Mouse (Mus musculus) megakaryocyte, embryonic 14.5 days (primary cell): ENCODE measurements around the gene Rasgrf1. TPM values are rescaled to one million over a fixed set of nuclear protein-coding genes. Genes with fewer than 3 reads are reported as not detected.

Source experiments
- H3K27me3 ChIP-seq: replicated peaks from 2 replicates; pipeline ENCODE3; 2012; ENCODE audit warnings: inconsistent platforms
- H3K36me3 ChIP-seq: replicated peaks from 2 replicates; pipeline ENCODE3; 2012; ENCODE audit warnings: low read length, inconsistent platforms, mixed read lengths
- H3K4me1 ChIP-seq: 2 replicates; pipeline ENCODE4 v1.6.1; 2012; ENCODE audit warnings: inconsistent platforms
- H3K4me3 ChIP-seq: replicated peaks from 2 replicates; pipeline ENCODE3; 2012; ENCODE audit warnings: moderate library complexity, mild to moderate bottlenecking, inconsistent platforms
- H3K9me3 ChIP-seq: 2 replicates; pipeline ENCODE4 v1.6.1; 2012; ENCODE audit warnings: inconsistent platforms
- FLI1 ChIP-seq: IDR thresholded peaks from 2 replicates; pipeline ENCODE4 v1.6.1; 2012; ENCODE audit warnings: low read length, inconsistent platforms, mixed read lengths
- GATA1 ChIP-seq: IDR thresholded peaks from 3 replicates; pipeline ENCODE4 v1.6.1; 2012; ENCODE audit warnings: mixed read lengths, low read length, inconsistent platforms, borderline replicate concordance
- polyA plus RNA-seq: library from polyadenylated mRNA; stranded (reverse); fragments of >175 nt; gene quantifications from 2 replicates; pipeline ENCODE4 v1.2.3, GENCODE M21; 2012; ENCODE audit warnings: low replicate concordance; ENCODE audit not compliant: insufficient read depth

Rasgrf1 gene
- polyA plus RNA-seq, 1 experiment, result not detected

GRCm38 (mm10) chr9:89878471-89879020 is 31.2 kb upstream of the Rasgrf1 start:
- Histone ChIP-seq H3K9me3 (peaks cover 17% of the 10 kb centered on the region), H3K27me3 (peaks cover 41% of the 10 kb centered on the region), H3K4me1 (peaks cover 8% of the 10 kb centered on the region; the same call in 1 of the 2 replicates), H3K36me3 (no peaks in the 10 kb centered on the region), H3K4me3 (no peak overlapping the region)
- no peak for TF ChIP-seq GATA1
- TF ChIP-seq FLI1, result no peak

GRCm38 (mm10) chr9:89879574-89879973 is 30.1 kb upstream of the Rasgrf1 start:
- Histone ChIP-seq H3K36me3 (no peaks in the 10 kb centered on the region), H3K4me3 (peak overlapping the region; percentile 88), H3K4me1 (peaks cover 4% of the 10 kb centered on the region; the same call in 1 of the 2 replicates), H3K27me3 (peaks cover 45% of the 10 kb centered on the region), H3K9me3 (peaks cover 17% of the 10 kb centered on the region)
- TF ChIP-seq GATA1 (no peak), FLI1 (no peak)

- peaks cover 4% of the 10 kb centered on the region; the same call in 1 of the 2 replicates for H3K4me1 ChIP-seq
- no peak overlapping the region for H3K4me3 ChIP-seq
- peaks cover 21% of the 10 kb centered on the region for H3K9me3 ChIP-seq
- TF ChIP-seq GATA1, result no peak
- TF ChIP-seq FLI1, result no peak
- H3K27me3 ChIP-seq, result peaks cover 55% of the 10 kb centered on the region
- H3K36me3 ChIP-seq, result no peaks in the 10 kb centered on the region
Observed at GRCm38 (mm10) chr9:89881552-89881951, 28.2 kb upstream of the Rasgrf1 start.

GRCm38 (mm10) chr9:89882583-89882982 is 27.1 kb upstream of the Rasgrf1 start:
- Histone ChIP-seq H3K36me3 (no peaks in the 10 kb centered on the region), H3K4me3 (no peak overlapping the region), H3K4me1 (peaks cover 4% of the 10 kb centered on the region; the same call in 1 of the 2 replicates), H3K9me3 (peaks cover 21% of the 10 kb centered on the region), H3K27me3 (peaks cover 51% of the 10 kb centered on the region)
- TF ChIP-seq GATA1 (no peak), FLI1 (no peak)

GRCm38 (mm10) chr9:89885701-89886218 is 23.9 kb upstream of the Rasgrf1 start:
- TF ChIP-seq GATA1, result no peak
- TF ChIP-seq FLI1, result no peak
- Histone ChIP-seq H3K9me3 (peaks cover 14% of the 10 kb centered on the region), H3K36me3 (no peaks in the 10 kb centered on the region), H3K4me1 (no peaks in the 10 kb centered on the region), H3K4me3 (no peak overlapping the region), H3K27me3 (peaks cover 43% of the 10 kb centered on the region)

- Histone ChIP-seq H3K4me1 (no peaks in the 10 kb centered on the region), H3K36me3 (no peaks in the 10 kb centered on the region), H3K4me3 (no peak overlapping the region), H3K9me3 (no peaks in the 10 kb centered on the region), H3K27me3 (peaks cover 14% of the 10 kb centered on the region)
- TF ChIP-seq FLI1 (no peak), GATA1 (no peak)
Observed at GRCm38 (mm10) chr9:89891534-89892293, 18.0 kb upstream of the Rasgrf1 start.

GRCm38 (mm10) chr9:89892540-89893188 is 17.0 kb upstream of the Rasgrf1 start:
- no peak for TF ChIP-seq FLI1
- no peak for TF ChIP-seq GATA1
- Histone ChIP-seq H3K4me1 (no peaks in the 10 kb centered on the region), H3K4me3 (no peak overlapping the region), H3K36me3 (no peaks in the 10 kb centered on the region), H3K27me3 (peaks cover 14% of the 10 kb centered on the region), H3K9me3 (no peaks in the 10 kb centered on the region)

- Histone ChIP-seq H3K4me1 (no peaks in the 10 kb centered on the region), H3K36me3 (no peaks in the 10 kb centered on the region), H3K4me3 (no peak overlapping the region), H3K9me3 (no peaks in the 10 kb centered on the region), H3K27me3 (peaks cover 12% of the 10 kb centered on the region)
- no peak for TF ChIP-seq FLI1
- no peak for TF ChIP-seq GATA1
Observed at GRCm38 (mm10) chr9:89900111-89900824, 9.4 kb upstream of the Rasgrf1 start.

- Histone ChIP-seq H3K4me3 (no peak overlapping the region), H3K9me3 (no peaks in the 10 kb centered on the region), H3K27me3 (peaks cover 16% of the 10 kb centered on the region), H3K4me1 (no peaks in the 10 kb centered on the region), H3K36me3 (no peaks in the 10 kb centered on the region)
- no peak for TF ChIP-seq FLI1
- TF ChIP-seq GATA1, result no peak
Observed at GRCm38 (mm10) chr9:89901184-89901583, 8.5 kb upstream of the Rasgrf1 start.
